16 mouse cellular contexts compared by ENCODE assay signal in the genomic region with DNA sequence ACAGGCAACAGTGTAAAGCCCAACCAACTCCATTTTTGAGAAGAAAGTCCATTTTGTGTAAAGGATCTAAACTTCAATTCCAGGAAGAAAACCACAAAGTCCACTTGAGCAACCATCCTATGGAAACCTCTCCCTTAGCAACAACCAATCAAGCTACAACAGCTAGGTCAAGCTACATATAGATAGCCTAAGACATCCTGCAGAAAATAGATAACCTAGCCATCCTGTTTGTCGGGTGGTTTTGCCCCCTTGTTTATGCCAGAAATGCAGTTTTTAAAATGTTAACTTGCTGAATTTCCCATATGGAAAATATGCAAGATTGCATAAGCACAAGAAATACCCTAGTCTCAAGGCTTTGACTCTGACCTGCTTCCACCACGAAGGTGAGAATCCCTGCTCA.
DNase-seq lines count a peak whose midpoint lies in the region; TF ChIP-seq lines count a peak whose summit lies in the region.
"Had no signal": no experiment of that assay in that cellular context is flagged by ENCODE, and none has a peak within 500 bp of the region (broad histone marks: within the 10 kb centered on the region; RNA-seq: fewer than 3 reads in every experiment).

No protein-coding gene starts in this region.

- H3K27me3 ChIP-seq in MEL (ENCODE audit: control insufficient read depth in 1 of 2, insufficient read depth in 2 of 2, low read length in 2 of 2): no peaks in the 10 kb centered on the region
- H3K27me3 ChIP-seq: CH12.LX had no signal

- TF ChIP-seq RAD21 in MEL (IDR thresholded peaks at IDR 0.05; ENCODE audit: low read depth, low read length): no peak

- no peaks in the 10 kb centered on the region; the same call in 1 of the 2 replicates for H3K9me3 ChIP-seq in MEL (replicated peaks; ENCODE audit: insufficient read depth, low read length)
- H3K9me3 ChIP-seq: G1E had no signal

- TF ChIP-seq POLR2A in MEL (IDR thresholded peaks at IDR 0.05; ENCODE audit: control insufficient read depth in 1 of 2, insufficient read depth in 1 of 2, low read depth in 1 of 2, low read length in 2 of 2, poor library complexity in 1 of 2): no peak

- no peaks in the 10 kb centered on the region for H3K79me2 ChIP-seq in MEL (ENCODE audit: control insufficient read depth, insufficient read depth, low read length, poor library complexity)

- H3K36me3 ChIP-seq in MEL (ENCODE audit: control insufficient read depth in 1 of 2, insufficient read depth in 2 of 2, low read length in 2 of 2): peaks cover 0 to 43% of the 10 kb centered on the region in 2 experiments; a peak in 2 of 4 replicates
- H3K36me3 ChIP-seq: G1E had no signal

- DNase-seq in MEL (ENCODE audit: low read depth, low spot score): peak; percentile 38
- DNase-seq in layer of hippocampus, postnatal 36 days: no peak
- DNase-seq: adrenal gland, adult 2 months; adrenal gland, adult 8-10 months; adrenal gland, postnatal 10 days; adrenal gland, postnatal 14 days; adrenal gland, postnatal 25 days; adrenal gland, postnatal 36 days; B cell, adult 2 months; cerebellum, adult 11 months; cerebellum, adult 11-12 months; cerebellum, adult 18-20 months; cerebellum, adult 2 months; cerebellum, adult 8-10 months had no signal

- peak; percentile 63 to 77 for TF ChIP-seq EP300 in MEL (IDR thresholded peaks at IDR 0.05; ENCODE audit: low read depth in 1 of 2, low read length in 2 of 2)

- H3K4me3 ChIP-seq in MEL (ENCODE audit: control insufficient read depth in 1 of 2, insufficient read depth in 1 of 2, low read depth in 2 of 2, low read length in 2 of 2): no peak overlapping the region

- H3K4me1 ChIP-seq in MEL (ENCODE audit: control insufficient read depth in 1 of 2, insufficient read depth in 2 of 2, low read length in 2 of 2): peaks cover 14 to 38% of the 10 kb centered on the region in 2 experiments

- no peak overlapping the region for H3K9ac ChIP-seq in MEL (ENCODE audit: control insufficient read depth, low read depth, low read length, poor library complexity, severe bottlenecking)

- no peak overlapping the region for H3K27ac ChIP-seq in MEL (ENCODE audit: control insufficient read depth, low read depth, low read length)

- no peak for TF ChIP-seq CTCF in MEL (IDR thresholded peaks at IDR 0.05 in 2 of 3, conservative IDR thresholded peaks at IDR 0.05 in 1 of 3; ENCODE audit: control insufficient read depth in 1 of 3, insufficient read depth in 1 of 3, low read depth in 2 of 3, low read length in 3 of 3, poor library complexity in 1 of 3, severe bottlenecking in 1 of 3)

TF ChIP-seq in MEL, 35 proteins besides CTCF, POLR2A, EP300 and RAD21:
- TF ChIP-seq TAL1 (IDR thresholded peaks at IDR 0.05; ENCODE audit: low read length): peak; percentile 37
- no peak for TF ChIP-seq MXI1 (IDR thresholded peaks at IDR 0.05; ENCODE audit: low read depth, low read length)
- peak; percentile 38; the same call in 1 of the 2 replicates for TF ChIP-seq SIN3A (IDR thresholded peaks at IDR 0.05; ENCODE audit: low read length)
- no peak for TF ChIP-seq USF2 (IDR thresholded peaks at IDR 0.05; ENCODE audit: borderline replicate concordance in 1 of 2, insufficient read depth in 1 of 2, low read depth in 1 of 2, low read length in 2 of 2)
- peak; percentile 47; the same call in 1 of the 2 replicates for TF ChIP-seq GATA1 (IDR thresholded peaks at IDR 0.05; ENCODE audit: low read depth, low read length)
- no peak for TF ChIP-seq HCFC1 (IDR thresholded peaks at IDR 0.05; ENCODE audit: low read depth, low read length)
- peak; percentile 13; the same call in 1 of the 2 replicates for TF ChIP-seq ETS1 (IDR thresholded peaks at IDR 0.05; ENCODE audit: low read depth, low read length)
- no peak for TF ChIP-seq POLR2AphosphoS2 (IDR thresholded peaks at IDR 0.05; ENCODE audit: low read length)
- TF ChIP-seq NRF1 (IDR thresholded peaks at IDR 0.05; ENCODE audit: insufficient read depth, low read depth, low read length, poor library complexity, severe bottlenecking): no peak
- peak; percentile 79 for TF ChIP-seq TCF12 (IDR thresholded peaks at IDR 0.05; ENCODE audit: low read depth, low read length)
